Mouse (Mus musculus): ENCODE results near the gene Hecw2. TPM values are rescaled to one million over a fixed set of nuclear protein-coding genes. Genes with fewer than 3 reads are reported as not detected.

Hecw2 gene
- polyA plus RNA-seq, 1 experiment from 2014 or later = 2.9 TPM

GRCm38 (mm10) chr1:53776176-53776905 lies 418.6 kb downstream of the Hecw2 start:
- Histone ChIP-seq H3K4me1 (replicated peaks; ENCODE audit: control insufficient read depth, insufficient read depth, low read length) (no peaks in the 10 kb centered on the region), H3K9ac (ENCODE audit: low read length) (no peak overlapping the region), H3K9me3 (ENCODE audit: control insufficient read depth, low read length) (no peaks in the 10 kb centered on the region), H3K27ac (ENCODE audit: low read depth, low read length) (no peak overlapping the region), H3K27me3 (ENCODE audit: control insufficient read depth, insufficient read depth, low read length) (no peaks in the 10 kb centered on the region), H3K36me3 (ENCODE audit: control insufficient read depth, insufficient read depth, low read length) (no peaks in the 10 kb centered on the region), H3K4me3 (ENCODE audit: low read depth, low read length) (no peak overlapping the region), H3K4me2 (ENCODE audit: low read depth, low read length, severe bottlenecking) (no peak overlapping the region)
- ATAC-seq (replicated peaks; ENCODE audit: low FRiP score) (no peak), DNase-seq (ENCODE audit: low spot score) (no peak)
- 94% methylated on average over 7 of the region's 7 CpGs for WGBS

GRCm38 (mm10) chr1:53775545-53775944 lies 419.4 kb downstream of the Hecw2 start:
- H3K9ac ChIP-seq (ENCODE audit: low read length) = no peak overlapping the region
- 95% methylated on average over 2 of the region's 2 CpGs for WGBS
- H3K27ac ChIP-seq (ENCODE audit: low read depth, low read length) = no peak overlapping the region

GRCm38 (mm10) chr1:53775036-53775435 lies 419.9 kb downstream of the Hecw2 start:
- H3K36me3 ChIP-seq (ENCODE audit: control insufficient read depth, insufficient read depth, low read length) = no peaks in the 10 kb centered on the region
- DNase-seq (ENCODE audit: low spot score) (no peak), ATAC-seq (replicated peaks; ENCODE audit: low FRiP score) (no peak)
- no peak overlapping the region for H3K9ac ChIP-seq (ENCODE audit: low read length)
- 78% methylated on average over 6 of the region's 6 CpGs for WGBS
- no peak overlapping the region for H3K4me2 ChIP-seq (ENCODE audit: low read depth, low read length, severe bottlenecking)
- no peaks in the 10 kb centered on the region for H3K4me1 ChIP-seq (replicated peaks; ENCODE audit: control insufficient read depth, insufficient read depth, low read length)
- no peaks in the 10 kb centered on the region for H3K27me3 ChIP-seq (ENCODE audit: control insufficient read depth, insufficient read depth, low read length)
- H3K9me3 ChIP-seq (ENCODE audit: control insufficient read depth, low read length) = no peaks in the 10 kb centered on the region
- H3K4me3 ChIP-seq (ENCODE audit: low read depth, low read length) = no peak overlapping the region
- no peak overlapping the region for H3K27ac ChIP-seq (ENCODE audit: low read depth, low read length)

More at GRCm38 (mm10) chr1:53775545-53775944, 419.4 kb downstream of the Hecw2 start:
- H3K27me3 ChIP-seq (ENCODE audit: control insufficient read depth, insufficient read depth, low read length) = no peaks in the 10 kb centered on the region
- no peaks in the 10 kb centered on the region for H3K4me1 ChIP-seq (replicated peaks; ENCODE audit: control insufficient read depth, insufficient read depth, low read length)
- DNase-seq (ENCODE audit: low spot score) (no peak), ATAC-seq (replicated peaks; ENCODE audit: low FRiP score) (no peak)
- H3K4me3 ChIP-seq (ENCODE audit: low read depth, low read length) = no peak overlapping the region
- no peaks in the 10 kb centered on the region for H3K9me3 ChIP-seq (ENCODE audit: control insufficient read depth, low read length)
- no peaks in the 10 kb centered on the region for H3K36me3 ChIP-seq (ENCODE audit: control insufficient read depth, insufficient read depth, low read length)
- no peak overlapping the region for H3K4me2 ChIP-seq (ENCODE audit: low read depth, low read length, severe bottlenecking)

- no peak for DNase-seq (ENCODE audit: low spot score)
- 87% methylated on average over 3 of the region's 3 CpGs for WGBS
- Histone ChIP-seq H3K27me3 (ENCODE audit: control insufficient read depth, insufficient read depth, low read length) (no peaks in the 10 kb centered on the region), H3K4me2 (ENCODE audit: low read depth, low read length, severe bottlenecking) (no peak overlapping the region), H3K27ac (ENCODE audit: low read depth, low read length) (no peak overlapping the region), H3K9me3 (ENCODE audit: control insufficient read depth, low read length) (no peaks in the 10 kb centered on the region), H3K4me3 (ENCODE audit: low read depth, low read length) (no peak overlapping the region), H3K9ac (ENCODE audit: low read length) (no peak overlapping the region), H3K4me1 (replicated peaks; ENCODE audit: control insufficient read depth, insufficient read depth, low read length) (no peaks in the 10 kb centered on the region), H3K36me3 (ENCODE audit: control insufficient read depth, insufficient read depth, low read length) (no peaks in the 10 kb centered on the region)
- no peak for ATAC-seq (replicated peaks; ENCODE audit: low FRiP score)
Observed at GRCm38 (mm10) chr1:53774571-53774970, 420.4 kb downstream of the Hecw2 start.

- H3K9me3 ChIP-seq (ENCODE audit: control insufficient read depth, low read length) = no peaks in the 10 kb centered on the region
- no peak overlapping the region for H3K9ac ChIP-seq (ENCODE audit: low read length)
- H3K4me2 ChIP-seq (ENCODE audit: low read depth, low read length, severe bottlenecking) = no peak overlapping the region
- H3K4me1 ChIP-seq (replicated peaks; ENCODE audit: control insufficient read depth, insufficient read depth, low read length) = no peaks in the 10 kb centered on the region
- no peak overlapping the region for H3K27ac ChIP-seq (ENCODE audit: low read depth, low read length)
- no peak for ATAC-seq (replicated peaks; ENCODE audit: low FRiP score)
- DNase-seq (ENCODE audit: low spot score) = no peak
- no peaks in the 10 kb centered on the region for H3K27me3 ChIP-seq (ENCODE audit: control insufficient read depth, insufficient read depth, low read length)
- H3K4me3 ChIP-seq (ENCODE audit: low read depth, low read length) = no peak overlapping the region
- WGBS = 51% methylated on average over 6 of the region's 6 CpGs
- H3K36me3 ChIP-seq (ENCODE audit: control insufficient read depth, insufficient read depth, low read length) = no peaks in the 10 kb centered on the region
Observed at GRCm38 (mm10) chr1:53773994-53774393, 421.0 kb downstream of the Hecw2 start.

- H3K36me3 ChIP-seq (ENCODE audit: control insufficient read depth, insufficient read depth, low read length) = no peaks in the 10 kb centered on the region
- H3K9me3 ChIP-seq (ENCODE audit: control insufficient read depth, low read length) = no peaks in the 10 kb centered on the region
- H3K4me1 ChIP-seq (replicated peaks; ENCODE audit: control insufficient read depth, insufficient read depth, low read length) = no peaks in the 10 kb centered on the region
- DNase-seq (ENCODE audit: low spot score) = no peak
- H3K4me3 ChIP-seq (ENCODE audit: low read depth, low read length) = no peak overlapping the region
- WGBS = 90% methylated on average over 3 of the region's 3 CpGs
- H3K9ac ChIP-seq (ENCODE audit: low read length) = no peak overlapping the region
- H3K27ac ChIP-seq (ENCODE audit: low read depth, low read length) = no peak overlapping the region
- ATAC-seq (replicated peaks; ENCODE audit: low FRiP score) = no peak
- H3K27me3 ChIP-seq (ENCODE audit: control insufficient read depth, insufficient read depth, low read length) = no peaks in the 10 kb centered on the region
- no peak overlapping the region for H3K4me2 ChIP-seq (ENCODE audit: low read depth, low read length, severe bottlenecking)
Observed at GRCm38 (mm10) chr1:53772967-53773366, 422.0 kb downstream of the Hecw2 start.

- DNase-seq (ENCODE audit: low spot score) (no peak), ATAC-seq (replicated peaks; ENCODE audit: low FRiP score) (no peak)
- no peak overlapping the region for H3K4me2 ChIP-seq (ENCODE audit: low read depth, low read length, severe bottlenecking)
- H3K4me1 ChIP-seq (replicated peaks; ENCODE audit: control insufficient read depth, insufficient read depth, low read length) = no peaks in the 10 kb centered on the region
- no peak overlapping the region for H3K9ac ChIP-seq (ENCODE audit: low read length)
- no peaks in the 10 kb centered on the region for H3K9me3 ChIP-seq (ENCODE audit: control insufficient read depth, low read length)
- WGBS = 93% methylated on average over 6 of the region's 6 CpGs
- H3K27me3 ChIP-seq (ENCODE audit: control insufficient read depth, insufficient read depth, low read length) = no peaks in the 10 kb centered on the region
- H3K4me3 ChIP-seq (ENCODE audit: low read depth, low read length) = no peak overlapping the region
- no peak overlapping the region for H3K27ac ChIP-seq (ENCODE audit: low read depth, low read length)
- H3K36me3 ChIP-seq (ENCODE audit: control insufficient read depth, insufficient read depth, low read length) = no peaks in the 10 kb centered on the region
Observed at GRCm38 (mm10) chr1:53771476-53771875, 423.5 kb downstream of the Hecw2 start.

GRCm38 (mm10) chr1:53766112-53766511 lies 428.9 kb downstream of the Hecw2 start:
- Histone ChIP-seq H3K4me1 (replicated peaks; ENCODE audit: control insufficient read depth, insufficient read depth, low read length) (no peaks in the 10 kb centered on the region), H3K4me2 (ENCODE audit: low read depth, low read length, severe bottlenecking) (no peak overlapping the region), H3K36me3 (ENCODE audit: control insufficient read depth, insufficient read depth, low read length) (no peaks in the 10 kb centered on the region), H3K27me3 (ENCODE audit: control insufficient read depth, insufficient read depth, low read length) (no peaks in the 10 kb centered on the region), H3K27ac (ENCODE audit: low read depth, low read length) (no peak overlapping the region), H3K9me3 (ENCODE audit: control insufficient read depth, low read length) (no peaks in the 10 kb centered on the region), H3K9ac (ENCODE audit: low read length) (no peak overlapping the region), H3K4me3 (ENCODE audit: low read depth, low read length) (no peak overlapping the region)
- ATAC-seq (replicated peaks; ENCODE audit: low FRiP score) (no peak), DNase-seq (ENCODE audit: low spot score) (no peak)
- 92% methylated on average over 2 of the region's 2 CpGs for WGBS

- Histone ChIP-seq H3K4me3 (ENCODE audit: low read depth, low read length) (no peak overlapping the region), H3K9ac (ENCODE audit: low read length) (no peak overlapping the region), H3K4me2 (ENCODE audit: low read depth, low read length, severe bottlenecking) (no peak overlapping the region), H3K4me1 (replicated peaks; ENCODE audit: control insufficient read depth, insufficient read depth, low read length) (no peaks in the 10 kb centered on the region), H3K27me3 (ENCODE audit: control insufficient read depth, insufficient read depth, low read length) (no peaks in the 10 kb centered on the region), H3K9me3 (ENCODE audit: control insufficient read depth, low read length) (no peaks in the 10 kb centered on the region), H3K27ac (ENCODE audit: low read depth, low read length) (no peak overlapping the region), H3K36me3 (ENCODE audit: control insufficient read depth, insufficient read depth, low read length) (no peaks in the 10 kb centered on the region)
- DNase-seq (ENCODE audit: low spot score) = no peak
- no peak for ATAC-seq (replicated peaks; ENCODE audit: low FRiP score)
- 92% methylated on average over 4 of the region's 4 CpGs for WGBS
Observed at GRCm38 (mm10) chr1:53757316-53757715, 437.7 kb downstream of the Hecw2 start.

Data from forebrain, embryonic 11.5 days (tissue).